Mouse (Mus musculus) heart, embryonic 14.5 days (tissue): ENCODE measurements around the gene Gabbr2. TPM values are rescaled to one million over a fixed set of nuclear protein-coding genes. Genes with fewer than 3 reads are reported as not detected.

Experiments
- ATAC-seq: fragments of 200-750 bp; cut with Nextera tagmentation; 2 replicates; pipeline ENCODE4 v1.8.0; 2017; ENCODE audit warnings: low read depth, moderate TSS enrichment; ENCODE audit not compliant: insufficient number of reproducible peaks, insufficient read depth, low FRiP score
- H3K27ac ChIP-seq, 2 experiments: fragments of 200-500 bp in 1 of 2; fragments of 300-500 bp in 1 of 2; sonication (generic) in 1 of 2; replicated peaks in 1 of 2; 2 replicates each; pipeline ENCODE4 v1.5.1; 2012 to 2014; ENCODE audit warnings: low read depth in 2 of 2, low read length in 2 of 2, control low read depth in 1 of 2, mild to moderate bottlenecking in 1 of 2, mixed read lengths in 1 of 2; ENCODE audit not compliant: control insufficient read depth in 1 of 2, insufficient read depth in 1 of 2
- H3K27me3 ChIP-seq: fragments of 300-500 bp; sonication (generic); 2 replicates; pipeline ENCODE4 v1.6.1; 2014; ENCODE audit warnings: mild to moderate bottlenecking, low read length, control low read depth; ENCODE audit not compliant: control insufficient read depth, insufficient read depth
- H3K36me3 ChIP-seq: fragments of 300-500 bp; sonication (generic); 2 replicates; pipeline ENCODE4 v1.6.1; 2014; ENCODE audit warnings: mild to moderate bottlenecking, control low read depth, low read length, mixed read lengths; ENCODE audit not compliant: control insufficient read depth, insufficient read depth
- H3K4me1 ChIP-seq, 2 experiments: fragments of 200-500 bp in 1 of 2; fragments of 300-500 bp in 1 of 2; sonication (generic) in 1 of 2; 2 replicates each; pipeline ENCODE4 v1.6.1; 2012 to 2014; ENCODE audit warnings: low read length in 2 of 2, control low read depth in 1 of 2, mixed read lengths in 1 of 2; ENCODE audit not compliant: control insufficient read depth in 2 of 2, insufficient read depth in 2 of 2
- H3K4me2 ChIP-seq: fragments of 300-500 bp; sonication (generic); 2 replicates; pipeline ENCODE4 v1.6.1; 2014; ENCODE audit warnings: mild to moderate bottlenecking, low read length
- H3K4me3 ChIP-seq, 2 experiments: fragments of 200-500 bp in 1 of 2; fragments of 300-500 bp in 1 of 2; sonication (generic) in 1 of 2; 2 replicates each; pipeline ENCODE4 v1.5.1; 2012 to 2014; ENCODE audit warnings: low read length in 2 of 2, mild to moderate bottlenecking in 2 of 2, control low read depth in 1 of 2, low read depth in 1 of 2, moderate library complexity in 1 of 2; ENCODE audit not compliant: control insufficient read depth in 1 of 2, insufficient read depth in 1 of 2
- H3K9ac ChIP-seq: fragments of 300-500 bp; sonication (generic); 2 replicates; pipeline ENCODE4 v1.6.1; 2014; ENCODE audit warnings: mild to moderate bottlenecking, low read length
- H3K9me3 ChIP-seq: fragments of 300-500 bp; sonication (generic); 2 replicates; pipeline ENCODE4 v1.6.1; 2016; ENCODE audit warnings: low read length, control low read depth; ENCODE audit not compliant: control insufficient read depth
- WGBS: fragments of 180-500 bp; shearing (Covaris S2); extraction: QIAGEN DNeasy Blood & Tissue Kit; methylation state at CpG from one replicate; pipeline ENCODE4 v1.1.7; 2014; 5-methylcytosine and 5-hydroxymethylcytosine counted together
- polyA plus RNA-seq: library from polyadenylated mRNA; unstranded; fragments of >200 nt; fragmentation: Nextera tagmentation; extraction: Ambion mirVana; gene quantifications from 2 replicates; pipeline ENCODE4 v1.2.1, GENCODE M21; 2014

Gabbr2 gene
- polyA plus RNA-seq, 1 experiment from 2014 or later: 0.08 TPM

- ATAC-seq: no peak
- Histone ChIP-seq H3K9ac (no peak overlapping the region), H3K4me2 (no peak overlapping the region), H3K27me3 (peaks cover 26% of the 10 kb centered on the region; the same call in 1 of the 2 replicates), H3K4me1 (no peaks in the 10 kb centered on the region), H3K9me3 (no peaks in the 10 kb centered on the region), H3K36me3 (no peaks in the 10 kb centered on the region), H3K27ac (no peak overlapping the region), H3K4me3 (no peak overlapping the region)
- 88% methylated on average over 5 of the region's 5 CpGs for WGBS
These were observed 215.7 kb downstream of the Gabbr2 start for GRCm38 (mm10) chr4:46775959-46776358.

- no peak overlapping the region for H3K4me2 ChIP-seq
- no peaks in the 10 kb centered on the region for H3K36me3 ChIP-seq
- H3K9ac ChIP-seq: no peak overlapping the region
- peaks cover 26% of the 10 kb centered on the region; the same call in 1 of the 2 replicates for H3K27me3 ChIP-seq
- no peak for ATAC-seq
- no peaks in the 10 kb centered on the region for H3K4me1 ChIP-seq
- H3K27ac ChIP-seq: no peak overlapping the region
- H3K4me3 ChIP-seq: no peak overlapping the region
- WGBS: 21% methylated on average over 14 of the region's 14 CpGs
- no peaks in the 10 kb centered on the region for H3K9me3 ChIP-seq
These were observed 217.0 kb downstream of the Gabbr2 start for GRCm38 (mm10) chr4:46774652-46775051.

GRCm38 (mm10) chr4:46773243-46773642 lies 218.4 kb downstream of the Gabbr2 start:
- Histone ChIP-seq H3K4me1 (no peaks in the 10 kb centered on the region), H3K9me3 (no peaks in the 10 kb centered on the region), H3K27me3 (peaks cover 31% of the 10 kb centered on the region), H3K9ac (no peak overlapping the region), H3K36me3 (no peaks in the 10 kb centered on the region), H3K4me3 (no peak overlapping the region), H3K4me2 (no peak overlapping the region), H3K27ac (no peak overlapping the region)
- 85% methylated on average over 3 of the region's 3 CpGs for WGBS
- no peak for ATAC-seq

GRCm38 (mm10) chr4:46772591-46772990 lies 219.1 kb downstream of the Gabbr2 start:
- H3K4me1 ChIP-seq: no peaks in the 10 kb centered on the region
- 52% methylated on average over 2 of the region's 2 CpGs for WGBS
- no peak overlapping the region for H3K9ac ChIP-seq
- no peak overlapping the region for H3K27ac ChIP-seq
- H3K9me3 ChIP-seq: no peaks in the 10 kb centered on the region
- ATAC-seq: no peak
- no peaks in the 10 kb centered on the region for H3K36me3 ChIP-seq
- H3K4me2 ChIP-seq: no peak overlapping the region
- no peak overlapping the region for H3K4me3 ChIP-seq
- peaks cover 33% of the 10 kb centered on the region for H3K27me3 ChIP-seq

GRCm38 (mm10) chr4:46771116-46771515 lies 220.6 kb downstream of the Gabbr2 start:
- no peak for ATAC-seq
- H3K4me2 ChIP-seq: no peak overlapping the region
- WGBS: 80% methylated on average over 12 of the region's 12 CpGs

GRCm38 (mm10) chr4:46770635-46771034 lies 221.0 kb downstream of the Gabbr2 start:
- no peaks in the 10 kb centered on the region for H3K4me1 ChIP-seq
- H3K9ac ChIP-seq: no peak overlapping the region
- H3K4me3 ChIP-seq: no peak overlapping the region
- peaks cover 20% of the 10 kb centered on the region for H3K27me3 ChIP-seq
- H3K27ac ChIP-seq: no peak overlapping the region
- no peaks in the 10 kb centered on the region for H3K36me3 ChIP-seq
- no peak for ATAC-seq
- WGBS: 83% methylated on average over 2 of the region's 2 CpGs
- H3K9me3 ChIP-seq: no peaks in the 10 kb centered on the region
- no peak overlapping the region for H3K4me2 ChIP-seq

More at GRCm38 (mm10) chr4:46771116-46771515, 220.6 kb downstream of the Gabbr2 start:
- Histone ChIP-seq H3K27me3 (peaks cover 24% of the 10 kb centered on the region), H3K9ac (no peak overlapping the region), H3K27ac (no peak overlapping the region), H3K4me1 (no peaks in the 10 kb centered on the region), H3K4me3 (no peak overlapping the region), H3K9me3 (no peaks in the 10 kb centered on the region), H3K36me3 (no peaks in the 10 kb centered on the region)

- Histone ChIP-seq H3K9me3 (no peaks in the 10 kb centered on the region), H3K27me3 (peaks cover 14% of the 10 kb centered on the region), H3K4me3 (no peak overlapping the region), H3K27ac (no peak overlapping the region), H3K9ac (no peak overlapping the region), H3K36me3 (no peaks in the 10 kb centered on the region), H3K4me2 (no peak overlapping the region), H3K4me1 (no peaks in the 10 kb centered on the region)
- 86% methylated on average over 8 of the region's 8 CpGs for WGBS
- no peak for ATAC-seq
These were observed 221.6 kb downstream of the Gabbr2 start for GRCm38 (mm10) chr4:46770090-46770489.

- no peaks in the 10 kb centered on the region for H3K9me3 ChIP-seq
- no peak overlapping the region for H3K9ac ChIP-seq
- H3K36me3 ChIP-seq: no peaks in the 10 kb centered on the region
- no peaks in the 10 kb centered on the region for H3K4me1 ChIP-seq
- no peak for ATAC-seq
- peaks cover 7% of the 10 kb centered on the region for H3K27me3 ChIP-seq
- 73% methylated on average over 7 of the region's 7 CpGs for WGBS
- no peak overlapping the region for H3K4me3 ChIP-seq
- H3K4me2 ChIP-seq: no peak overlapping the region
- no peak overlapping the region for H3K27ac ChIP-seq
These were observed 225.3 kb downstream of the Gabbr2 start for GRCm38 (mm10) chr4:46766326-46766725.
